Mouse (Mus musculus) stomach, embryonic 14.5 days (tissue): ENCODE results near the gene Rtn4. TPM values are rescaled to one million over a fixed set of nuclear protein-coding genes. Genes with fewer than 3 reads are reported as not detected.

Experiments
- ATAC-seq: fragments of 200-750 bp; cut with Nextera tagmentation; 2 replicates; pipeline ENCODE4 v1.8.0; 2017; ENCODE audit warnings: low read depth, moderate TSS enrichment; ENCODE audit not compliant: insufficient number of reproducible peaks, insufficient read depth, low FRiP score
- H3K27ac ChIP-seq: fragments of 300-500 bp; sonication (generic); 2 replicates; pipeline ENCODE4 v1.5.1; 2014; ENCODE audit warnings: mild to moderate bottlenecking, low read length, moderate library complexity, mixed read lengths
- H3K27me3 ChIP-seq: fragments of 300-500 bp; sonication (generic); 2 replicates; pipeline ENCODE4 v1.6.1; 2014; ENCODE audit warnings: low read length, control low read depth, mixed read lengths; ENCODE audit not compliant: control insufficient read depth, insufficient read depth
- H3K36me3 ChIP-seq: fragments of 300-500 bp; sonication (generic); 2 replicates; pipeline ENCODE4 v1.6.1; 2014; ENCODE audit warnings: mild to moderate bottlenecking, control low read depth, low read length, moderate library complexity, mixed read lengths; ENCODE audit not compliant: control insufficient read depth, insufficient read depth
- H3K4me1 ChIP-seq: fragments of 300-500 bp; sonication (generic); 2 replicates; pipeline ENCODE4 v1.6.1; 2014; ENCODE audit warnings: low read length, control low read depth, mixed read lengths; ENCODE audit not compliant: control insufficient read depth, insufficient read depth
- H3K4me2 ChIP-seq: fragments of 300-500 bp; sonication (generic); replicated peaks from 2 replicates; pipeline ENCODE4 v1.6.1; 2014; ENCODE audit warnings: low read depth, low read length, control low read depth
- H3K4me3 ChIP-seq: fragments of 300-500 bp; sonication (generic); 2 replicates; pipeline ENCODE4 v1.5.1; 2014; ENCODE audit warnings: low read depth, low read length, control low read depth
- H3K9ac ChIP-seq: fragments of 300-500 bp; sonication (generic); replicated peaks from 2 replicates; pipeline ENCODE4 v1.6.1; 2014; ENCODE audit warnings: low read depth, mild to moderate bottlenecking, control low read depth, low read length, moderate library complexity, mixed read lengths
- H3K9me3 ChIP-seq: fragments of 300-500 bp; sonication (generic); 2 replicates; pipeline ENCODE4 v1.6.1; 2016; ENCODE audit warnings: low read depth, low read length, control low read depth; ENCODE audit not compliant: control insufficient read depth
- WGBS: fragments of 180-500 bp; shearing (Covaris S2); extraction: QIAGEN DNeasy Blood & Tissue Kit; methylation state at CpG from one replicate; pipeline ENCODE4 v1.1.7; 2014; 5-methylcytosine and 5-hydroxymethylcytosine counted together
- polyA plus RNA-seq: library from polyadenylated mRNA; unstranded; fragments of >200 nt; fragmentation: Nextera tagmentation; extraction: Ambion mirVana; gene quantifications from 2 replicates; pipeline ENCODE4 v1.2.1, GENCODE M21; 2014

Gene Rtn4
- polyA plus RNA-seq, 1 experiment from 2014 or later = 61.2 TPM

DNA sequence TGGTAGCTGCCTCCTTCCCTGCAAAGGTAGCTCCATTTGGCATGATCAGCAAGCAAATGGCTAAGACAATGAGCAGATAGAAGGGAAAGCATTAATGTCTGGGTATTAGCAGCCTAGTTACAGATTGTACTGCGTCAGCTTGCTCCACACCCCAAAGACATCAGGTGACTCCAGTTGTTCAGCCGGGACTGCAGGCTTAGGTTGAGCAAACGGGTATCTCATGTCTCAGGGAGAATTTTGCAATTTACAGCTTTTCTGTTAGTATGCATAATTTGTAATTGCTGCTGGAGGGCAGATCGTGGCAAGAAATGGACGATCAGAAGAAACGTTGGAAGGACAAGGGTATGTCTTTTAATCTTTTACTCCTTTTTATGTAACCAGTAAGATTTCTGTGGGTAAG lies 25.8 kb downstream of the Rtn4 start:
- 29% methylated on average over 6 of the region's 6 CpGs for WGBS
- no peak overlapping the region for H3K9ac ChIP-seq

DNA sequence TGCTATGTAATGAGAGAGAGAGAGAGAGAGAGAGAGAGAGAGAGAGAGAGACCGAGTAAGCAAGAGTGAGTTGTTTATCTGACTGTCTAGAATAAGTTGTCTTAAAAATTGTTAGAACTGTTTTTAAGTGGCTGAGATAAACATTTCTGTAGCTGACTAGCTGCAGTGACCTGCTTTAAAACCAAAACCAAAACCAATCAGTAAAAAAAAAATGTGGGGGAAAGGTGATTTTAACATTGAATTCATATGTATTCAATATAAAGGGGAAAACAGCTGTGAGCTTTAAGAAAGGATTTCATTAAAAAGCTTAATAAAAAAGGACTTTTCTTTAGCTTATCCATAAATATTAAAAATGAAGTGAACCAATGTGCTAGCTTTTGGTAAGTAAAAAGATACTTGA lies 26.9 kb downstream of the Rtn4 start:
- Histone ChIP-seq H3K27ac (no peak overlapping the region), H3K9me3 (no peaks in the 10 kb centered on the region), H3K4me1 (peaks cover 10% of the 10 kb centered on the region; the same call in 1 of the 2 replicates), H3K9ac (no peak overlapping the region), H3K4me3 (no peak overlapping the region), H3K4me2 (no peak overlapping the region), H3K27me3 (no peaks in the 10 kb centered on the region), H3K36me3 (no peaks in the 10 kb centered on the region)
- 33% methylated on average over 1 of the region's 1 CpGs for WGBS
- no peak for ATAC-seq

More for the DNA sequence above, 25.8 kb downstream of the Rtn4 start:
- Histone ChIP-seq H3K36me3 (no peaks in the 10 kb centered on the region), H3K27ac (peak overlapping the region; percentile 22; the same call in 1 of the 2 replicates), H3K4me2 (peak overlapping the region; percentile 20; the same call in 1 of the 2 replicates), H3K27me3 (no peaks in the 10 kb centered on the region), H3K4me3 (no peak overlapping the region), H3K9me3 (no peaks in the 10 kb centered on the region), H3K4me1 (peaks cover 10% of the 10 kb centered on the region; the same call in 1 of the 2 replicates)
- no peak for ATAC-seq

DNA sequence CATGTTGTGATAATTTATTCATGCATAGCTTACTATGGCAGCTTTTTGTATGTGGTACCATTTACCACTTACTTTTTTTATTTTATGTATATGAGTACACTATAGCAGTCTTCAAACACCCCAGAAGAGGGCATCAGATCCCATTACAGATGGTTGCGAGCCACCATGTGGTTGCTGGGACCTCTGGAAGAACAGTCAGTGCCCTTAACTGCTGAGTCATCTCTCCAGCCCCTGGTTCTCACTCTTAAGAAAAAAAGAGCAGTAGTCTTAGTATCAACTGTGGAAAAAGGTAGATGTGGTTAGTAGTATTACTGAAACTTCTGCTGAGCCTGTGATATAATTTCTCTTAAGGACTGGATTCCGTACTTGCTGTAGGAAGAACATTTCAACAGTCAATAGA lies 31.5 kb downstream of the Rtn4 start:
- no peak overlapping the region for H3K27ac ChIP-seq
- no peaks in the 10 kb centered on the region for H3K9me3 ChIP-seq
- H3K4me2 ChIP-seq = no peak overlapping the region
- no peak for ATAC-seq
- H3K9ac ChIP-seq = no peak overlapping the region
- H3K36me3 ChIP-seq = no peaks in the 10 kb centered on the region
- WGBS = 99% methylated on average over 2 of the region's 2 CpGs
- no peaks in the 10 kb centered on the region for H3K4me1 ChIP-seq
- H3K27me3 ChIP-seq = no peaks in the 10 kb centered on the region
- H3K4me3 ChIP-seq = no peak overlapping the region

DNA sequence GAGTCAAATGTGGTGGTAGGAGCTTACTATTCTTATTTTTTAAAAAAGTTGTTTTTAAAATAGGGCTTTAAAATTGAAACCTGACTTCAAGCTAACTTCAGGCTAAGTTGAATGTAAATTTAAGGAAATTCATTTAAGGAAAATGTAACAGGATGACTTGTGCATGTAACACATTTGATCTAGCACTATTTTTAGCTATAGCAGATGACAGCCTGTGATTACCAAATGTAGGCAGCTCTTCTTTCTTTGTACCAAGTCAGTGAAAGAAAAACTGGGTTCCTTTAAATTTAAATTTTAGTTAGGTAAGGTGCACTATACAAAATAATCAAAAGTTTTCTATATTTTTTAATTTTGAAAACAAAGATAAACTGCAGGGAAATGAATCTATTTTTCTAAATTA lies 32.4 kb downstream of the Rtn4 start:
- H3K27ac ChIP-seq = no peak overlapping the region
- H3K4me2 ChIP-seq = no peak overlapping the region
- H3K4me1 ChIP-seq = no peaks in the 10 kb centered on the region
- no peak overlapping the region for H3K9ac ChIP-seq
- no peak overlapping the region for H3K4me3 ChIP-seq
- no peak for ATAC-seq
- no peaks in the 10 kb centered on the region for H3K27me3 ChIP-seq
- no peaks in the 10 kb centered on the region for H3K36me3 ChIP-seq
- H3K9me3 ChIP-seq = no peaks in the 10 kb centered on the region

DNA sequence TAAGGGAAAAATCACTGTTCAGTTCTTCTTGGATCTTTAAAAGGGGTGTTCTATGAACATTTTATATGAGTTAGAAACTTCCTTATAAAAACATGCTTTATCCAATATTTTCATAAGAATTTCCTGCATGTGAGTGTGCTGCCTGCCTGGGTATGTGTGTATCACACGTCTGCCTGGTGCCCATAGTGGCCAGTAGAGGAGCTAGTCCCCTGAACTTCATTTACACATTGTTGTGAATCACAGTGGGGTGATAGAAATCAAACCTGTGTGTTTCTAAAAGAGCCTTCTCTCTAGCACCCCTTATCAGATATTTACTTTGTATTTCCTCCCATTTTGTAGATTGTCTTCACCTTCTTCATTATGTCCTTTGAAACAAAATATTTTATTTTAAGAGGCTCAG lies 32.9 kb downstream of the Rtn4 start:
- H3K4me2 ChIP-seq = no peak overlapping the region
- no peaks in the 10 kb centered on the region for H3K36me3 ChIP-seq
- no peaks in the 10 kb centered on the region for H3K4me1 ChIP-seq
- H3K27ac ChIP-seq = no peak overlapping the region
- no peak for ATAC-seq
- H3K9ac ChIP-seq = no peak overlapping the region
- 70% methylated on average over 1 of the region's 1 CpGs for WGBS
- no peak overlapping the region for H3K4me3 ChIP-seq
- no peaks in the 10 kb centered on the region for H3K9me3 ChIP-seq
- no peaks in the 10 kb centered on the region for H3K27me3 ChIP-seq

DNA sequence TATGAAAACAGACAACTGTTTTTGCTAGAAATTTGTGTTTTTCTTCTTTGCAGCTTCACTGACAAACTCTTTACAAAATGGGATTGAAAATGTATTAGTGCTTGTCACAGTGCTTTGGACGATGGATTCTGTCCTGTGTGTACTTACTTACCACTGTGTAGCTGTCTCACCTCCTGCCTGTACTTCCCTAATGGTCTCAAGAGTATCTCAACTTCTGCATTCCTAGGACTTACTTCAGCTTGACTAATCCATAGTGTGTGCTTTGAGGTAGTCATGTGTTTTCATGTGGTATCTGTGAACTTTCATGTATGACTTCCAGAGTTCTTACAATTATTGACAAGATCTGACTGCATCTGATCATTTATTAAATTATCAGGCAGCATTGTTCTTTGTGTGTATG lies 35.2 kb downstream of the Rtn4 start:
- Histone ChIP-seq H3K9me3 (no peaks in the 10 kb centered on the region), H3K4me3 (no peak overlapping the region), H3K4me1 (no peaks in the 10 kb centered on the region), H3K27ac (no peak overlapping the region), H3K36me3 (no peaks in the 10 kb centered on the region), H3K9ac (no peak overlapping the region), H3K4me2 (no peak overlapping the region), H3K27me3 (no peaks in the 10 kb centered on the region)
- ATAC-seq = no peak
- WGBS = 68% methylated on average over 1 of the region's 1 CpGs

DNA sequence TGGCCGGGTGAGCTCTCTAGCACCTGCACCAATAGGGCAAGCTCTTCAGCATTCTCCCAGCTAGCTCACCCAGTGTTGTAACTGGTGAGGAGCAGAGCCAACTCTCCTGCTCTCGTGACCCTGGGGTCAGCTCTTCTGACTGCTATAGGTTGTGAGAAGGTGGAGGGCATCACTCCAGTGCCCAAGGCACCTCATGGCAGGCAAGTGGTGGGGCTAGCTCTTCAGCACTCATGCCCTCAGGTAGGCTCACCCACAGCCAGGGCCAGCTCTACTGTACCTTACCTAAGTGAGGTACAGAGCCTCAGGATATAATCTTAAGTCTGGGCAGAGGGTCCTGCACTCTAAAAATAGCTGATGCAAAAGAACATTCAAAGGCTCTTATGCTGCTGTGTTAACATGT lies 47.0 kb downstream of the Rtn4 start:
- H3K27me3 ChIP-seq = no peaks in the 10 kb centered on the region
- no peak overlapping the region for H3K4me2 ChIP-seq
- H3K9me3 ChIP-seq = no peaks in the 10 kb centered on the region
- H3K4me3 ChIP-seq = no peak overlapping the region
- WGBS = 88% methylated on average over 2 of the region's 2 CpGs
- H3K27ac ChIP-seq = no peak overlapping the region
- H3K9ac ChIP-seq = no peak overlapping the region
- no peaks in the 10 kb centered on the region for H3K4me1 ChIP-seq
- 0 out of 2 replicates have a peak, but pooled peaks have one; percentile 6 for ATAC-seq
- peaks cover 15% of the 10 kb centered on the region for H3K36me3 ChIP-seq

DNA sequence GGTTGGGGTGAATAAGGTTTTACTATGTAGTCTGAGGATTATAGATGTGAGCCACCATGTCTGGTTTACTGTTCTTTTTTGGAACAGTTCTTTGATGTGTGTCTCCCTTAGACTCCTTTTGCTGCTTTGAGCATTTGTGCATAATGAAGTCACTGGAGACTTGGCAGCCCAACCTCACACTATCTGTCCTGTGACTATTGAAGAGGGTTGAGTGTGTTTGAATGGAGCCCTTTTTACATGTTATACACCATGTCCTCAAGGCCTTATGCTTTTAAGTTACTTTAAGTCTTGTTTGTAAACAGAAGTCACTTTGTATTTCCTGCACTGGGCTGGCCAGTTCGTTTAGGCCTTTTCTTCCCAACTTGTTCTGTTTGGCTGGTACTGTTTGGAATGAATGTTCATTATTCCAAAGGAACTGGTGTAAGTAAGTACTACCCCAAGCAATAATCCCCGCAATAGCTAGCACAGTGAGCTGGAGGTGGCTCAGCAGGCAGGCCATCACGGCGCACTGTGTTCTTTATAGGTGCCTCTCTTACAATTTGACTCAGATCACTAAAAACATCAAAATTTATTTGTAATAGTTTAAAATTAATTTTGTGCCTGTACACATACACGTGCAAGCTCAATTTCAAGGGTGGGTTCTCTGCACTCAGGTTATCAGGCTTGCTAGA lies 52.1 kb downstream of the Rtn4 start:
- no peak for ATAC-seq
- H3K9ac ChIP-seq = no peak overlapping the region
- WGBS = 90% methylated on average over 5 of the region's 5 CpGs

DNA sequence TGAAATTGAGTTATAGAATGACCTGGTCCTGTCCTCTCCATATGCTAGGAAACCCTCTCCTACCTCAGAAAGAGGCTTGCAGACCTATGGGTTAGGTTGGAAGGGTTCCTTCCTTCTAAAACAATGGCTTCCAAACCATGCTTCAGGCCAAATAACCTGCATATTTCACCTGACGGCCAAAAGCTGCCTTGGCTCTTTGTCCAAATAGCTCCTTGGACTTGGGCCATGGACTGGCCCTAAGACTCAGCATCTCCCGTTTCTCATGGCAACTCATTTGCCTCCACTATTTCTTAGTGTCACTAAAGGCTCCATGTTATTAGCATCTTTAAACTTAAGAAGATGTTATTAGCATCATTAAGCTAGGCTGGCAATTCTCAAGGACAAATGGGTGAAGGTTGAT lies 52.8 kb downstream of the Rtn4 start:
- Histone ChIP-seq H3K27ac (no peak overlapping the region), H3K27me3 (no peaks in the 10 kb centered on the region), H3K9me3 (no peaks in the 10 kb centered on the region), H3K4me3 (no peak overlapping the region), H3K36me3 (peaks cover 17% of the 10 kb centered on the region), H3K9ac (no peak overlapping the region), H3K4me2 (no peak overlapping the region), H3K4me1 (no peaks in the 10 kb centered on the region)
- no peak for ATAC-seq
- WGBS = 79% methylated on average over 2 of the region's 2 CpGs

More for the DNA sequence above, 52.1 kb downstream of the Rtn4 start:
- no peaks in the 10 kb centered on the region for H3K9me3 ChIP-seq
- no peaks in the 10 kb centered on the region for H3K4me1 ChIP-seq
- H3K27me3 ChIP-seq = no peaks in the 10 kb centered on the region
- no peak overlapping the region for H3K4me3 ChIP-seq
- H3K27ac ChIP-seq = no peak overlapping the region
- no peak overlapping the region for H3K4me2 ChIP-seq
- peaks cover 17% of the 10 kb centered on the region for H3K36me3 ChIP-seq
